Mouse (Mus musculus) lung, embryonic 14.5 days (tissue): ENCODE results near the gene Ginm1. TPM values are rescaled to one million over a fixed set of nuclear protein-coding genes. Genes with fewer than 3 reads are reported as not detected.
A peak's percentile ranks its signal among the peaks of the same experiment; 100 is the strongest.

ENCODE experiments used
- ATAC-seq: fragments of 200-750 bp; cut with Nextera tagmentation; 2 replicates; pipeline ENCODE4 v1.8.0; 2017; ENCODE audit warnings: mild to moderate bottlenecking, moderate TSS enrichment, moderate library complexity; ENCODE audit not compliant: insufficient read depth
- DNase-seq: peaks from one replicate; pipeline ENCODE4 v3.0.0-alpha.2; 2015
- H3K27ac ChIP-seq: fragments of 300-500 bp; sonication (generic); 2 replicates; pipeline ENCODE4 v1.5.1; 2014; ENCODE audit warnings: low read depth, mild to moderate bottlenecking, moderate library complexity
- H3K27me3 ChIP-seq: fragments of 300-500 bp; sonication (generic); 2 replicates; pipeline ENCODE4 v1.6.1; 2014; ENCODE audit warnings: low read length, control low read depth; ENCODE audit not compliant: insufficient read depth
- H3K36me3 ChIP-seq: fragments of 300-500 bp; sonication (generic); 2 replicates; pipeline ENCODE4 v1.6.1; 2014; ENCODE audit warnings: control low read depth; ENCODE audit not compliant: insufficient read depth
- H3K4me1 ChIP-seq: fragments of 300-500 bp; sonication (generic); 2 replicates; pipeline ENCODE4 v1.6.1; 2014; ENCODE audit warnings: antibody characterized with exemption, control low read depth; ENCODE audit not compliant: insufficient read depth
- H3K4me2 ChIP-seq: fragments of 300-500 bp; sonication (generic); 2 replicates; pipeline ENCODE4 v1.6.1; 2014; ENCODE audit warnings: mild to moderate bottlenecking
- H3K4me3 ChIP-seq: fragments of 300-500 bp; sonication (generic); 2 replicates; pipeline ENCODE4 v1.5.1; 2014; ENCODE audit warnings: low read depth, low read length
- H3K9ac ChIP-seq: fragments of 300-500 bp; sonication (generic); 2 replicates; pipeline ENCODE4 v1.6.1; 2014
- H3K9me3 ChIP-seq: fragments of 300-500 bp; sonication (generic); 2 replicates; pipeline ENCODE4 v1.6.1; 2016; ENCODE audit warnings: low read depth, low read length, control low read depth
- CTCF ChIP-seq: IDR thresholded peaks from 2 replicates; pipeline ENCODE4 v1.5.1; 2016; ENCODE audit warnings: antibody characterized with exemption, low read depth
- WGBS: fragments of 180-500 bp; shearing (Covaris S2); extraction: QIAGEN DNeasy Blood & Tissue Kit; methylation state at CpG from one replicate; pipeline ENCODE4 v1.1.7; 2014; 5-methylcytosine and 5-hydroxymethylcytosine counted together
- polyA plus RNA-seq: library from polyadenylated mRNA; unstranded; fragments of >200 nt; fragmentation: Nextera tagmentation; extraction: Ambion mirVana; gene quantifications from 2 replicates; pipeline ENCODE4 v1.2.1, GENCODE M21; 2014

The Ginm1 gene
- polyA plus RNA-seq, 1 experiment from 2014 or later, result 75.8 TPM

- Histone ChIP-seq H3K9me3 (no peaks in the 10 kb centered on the region), H3K4me3 (no peak overlapping the region), H3K27me3 (no peaks in the 10 kb centered on the region), H3K4me2 (no peak overlapping the region), H3K9ac (no peak overlapping the region), H3K27ac (no peak overlapping the region), H3K36me3 (no peaks in the 10 kb centered on the region), H3K4me1 (peaks cover 6% of the 10 kb centered on the region; the same call in 1 of the 2 replicates)
- no peak for DNase-seq
- ATAC-seq, result no peak
- WGBS, result 74% methylated on average over 8 of the region's 8 CpGs
- no peak for TF ChIP-seq CTCF
Measured at GRCm38 (mm10) chr10:7838036-7838435, 45.4 kb upstream of the Ginm1 start.

DNA sequence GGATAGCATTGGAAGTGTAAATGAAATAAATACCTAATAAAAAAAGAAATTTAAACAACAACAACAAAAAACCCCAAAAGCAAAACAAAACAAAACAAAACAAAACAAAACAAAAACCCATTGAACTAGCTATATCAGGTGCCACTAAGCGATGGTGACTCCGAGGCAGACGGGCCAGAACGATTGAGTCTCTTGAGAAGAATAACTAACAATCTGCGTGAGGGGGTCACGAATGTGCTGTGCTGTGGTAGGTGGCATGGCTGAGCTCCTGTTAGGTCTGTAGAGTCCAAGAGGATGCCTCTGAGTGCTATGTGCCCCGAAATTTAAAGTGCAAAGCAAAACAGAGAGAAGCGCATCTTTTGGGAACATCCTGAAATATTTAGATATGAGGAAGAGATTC lies 44.8 kb upstream of the Ginm1 start:
- H3K36me3 ChIP-seq, result no peaks in the 10 kb centered on the region
- 89% methylated on average over 8 of the region's 8 CpGs for WGBS
- H3K9me3 ChIP-seq, result no peaks in the 10 kb centered on the region
- H3K27me3 ChIP-seq, result no peaks in the 10 kb centered on the region
- DNase-seq (no peak), ATAC-seq (no peak)
- no peak overlapping the region for H3K9ac ChIP-seq
- H3K4me1 ChIP-seq, result peaks cover 6% of the 10 kb centered on the region
- no peak overlapping the region for H3K4me2 ChIP-seq
- H3K4me3 ChIP-seq, result no peak overlapping the region
- no peak overlapping the region for H3K27ac ChIP-seq
- TF ChIP-seq CTCF, result no peak

GRCm38 (mm10) chr10:7836902-7837301 lies 44.3 kb upstream of the Ginm1 start:
- Histone ChIP-seq H3K27ac (no peak overlapping the region), H3K4me3 (no peak overlapping the region), H3K9ac (no peak overlapping the region), H3K4me1 (peaks cover 11% of the 10 kb centered on the region), H3K27me3 (no peaks in the 10 kb centered on the region), H3K9me3 (no peaks in the 10 kb centered on the region), H3K36me3 (no peaks in the 10 kb centered on the region), H3K4me2 (no peak overlapping the region)
- peak; percentile 19; the same call in 1 of the 2 replicates for TF ChIP-seq CTCF
- ATAC-seq (no peak), DNase-seq (no peak)
- 65% methylated on average over 2 of the region's 2 CpGs for WGBS

DNA sequence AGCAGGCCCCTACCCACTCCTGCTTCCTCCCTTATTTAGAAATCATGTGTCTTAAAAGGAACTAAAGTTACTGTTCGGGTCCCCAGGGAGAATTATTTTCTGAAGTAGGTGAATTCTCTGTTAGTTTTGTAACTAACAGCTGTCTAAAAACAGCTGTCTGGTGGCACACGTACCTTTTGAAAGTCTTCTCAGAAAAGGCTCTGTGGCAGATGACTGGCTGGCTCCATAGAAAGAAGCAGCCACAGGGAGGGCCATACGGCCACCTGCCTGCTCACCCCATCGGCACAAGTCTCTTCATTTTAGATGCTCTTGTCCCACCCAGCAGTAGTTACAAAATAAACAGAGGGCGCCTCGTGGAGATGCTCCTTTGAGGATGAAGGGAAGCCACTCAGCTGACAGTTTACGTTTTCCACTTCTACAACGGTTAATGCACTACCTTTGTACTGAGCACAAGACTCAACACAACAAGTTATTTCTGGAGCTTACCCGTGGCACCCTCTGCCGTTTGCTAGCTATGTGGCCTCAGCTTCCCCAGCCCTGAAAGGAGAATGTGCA lies 42.1 kb upstream of the Ginm1 start:
- H3K4me3 ChIP-seq, result no peak overlapping the region
- H3K4me2 ChIP-seq, result no peak overlapping the region
- no peak for DNase-seq
- H3K27ac ChIP-seq, result no peak overlapping the region
- H3K27me3 ChIP-seq, result no peaks in the 10 kb centered on the region
- H3K9me3 ChIP-seq, result no peaks in the 10 kb centered on the region
- H3K4me1 ChIP-seq, result peaks cover 7% of the 10 kb centered on the region; the same call in 1 of the 2 replicates
- TF ChIP-seq CTCF, result no peak
- no peak overlapping the region for H3K9ac ChIP-seq
- WGBS, result 48% methylated on average over 10 of the region's 10 CpGs
- no peak for ATAC-seq
- H3K36me3 ChIP-seq, result no peaks in the 10 kb centered on the region

GRCm38 (mm10) chr10:7833377-7834165 lies 40.9 kb upstream of the Ginm1 start:
- ATAC-seq (no peak), DNase-seq (no peak)
- WGBS, result 77% methylated on average over 9 of the region's 9 CpGs
- H3K9ac ChIP-seq, result no peak overlapping the region
- no peak overlapping the region for H3K27ac ChIP-seq
- H3K27me3 ChIP-seq, result no peaks in the 10 kb centered on the region
- peaks cover 7% of the 10 kb centered on the region; the same call in 1 of the 2 replicates for H3K4me1 ChIP-seq
- no peak for TF ChIP-seq CTCF
- no peak overlapping the region for H3K4me3 ChIP-seq
- H3K36me3 ChIP-seq, result no peaks in the 10 kb centered on the region
- H3K9me3 ChIP-seq, result no peaks in the 10 kb centered on the region
- no peak overlapping the region for H3K4me2 ChIP-seq

- peak within 1 kb of the TSS; percentile 38; the same call in 1 of the 2 replicates for H3K9ac ChIP-seq
- WGBS, result 4% methylated on average over 15 of the region's 15 CpGs
Measured at GRCm38 (mm10) chr10:7832171-7832676, 39.6 kb upstream of the Ginm1 start, which contains the start of gene Zc3h12d. TSS of gene Zc3h12d (plus strand) at chr10:7832470.

GRCm38 (mm10) chr10:7826106-7826505 lies 33.5 kb upstream of the Ginm1 start:
- Histone ChIP-seq H3K36me3 (peaks cover 22% of the 10 kb centered on the region; the same call in 1 of the 2 replicates), H3K27ac (no peak overlapping the region), H3K4me2 (no peak overlapping the region), H3K9ac (no peak overlapping the region), H3K27me3 (no peaks in the 10 kb centered on the region), H3K9me3 (no peaks in the 10 kb centered on the region), H3K4me1 (no peaks in the 10 kb centered on the region), H3K4me3 (no peak overlapping the region)
- TF ChIP-seq CTCF, result no peak
- DNase-seq (no peak), ATAC-seq (no peak)
- WGBS, result 92% methylated on average over 9 of the region's 9 CpGs

More at GRCm38 (mm10) chr10:7832171-7832676, 39.6 kb upstream of the Ginm1 start, which contains the start of gene Zc3h12d:
- H3K4me1 ChIP-seq, result peaks cover 7% of the 10 kb centered on the region; the same call in 1 of the 2 replicates
- H3K9me3 ChIP-seq, result no peaks in the 10 kb centered on the region
- H3K4me3 ChIP-seq, result peak within 1 kb of the TSS; percentile 28
- no peaks in the 10 kb centered on the region for H3K36me3 ChIP-seq
- DNase-seq (peak; percentile 56), ATAC-seq (peak; percentile 81)
- no peaks in the 10 kb centered on the region for H3K27me3 ChIP-seq
- TF ChIP-seq CTCF, result no peak
- H3K4me2 ChIP-seq, result peak within 1 kb of the TSS; percentile 59
- no peak within 1 kb of the TSS for H3K27ac ChIP-seq
